Mouse (Mus musculus): Measurements from ENCODE around the gene Cdh18.

DNA sequence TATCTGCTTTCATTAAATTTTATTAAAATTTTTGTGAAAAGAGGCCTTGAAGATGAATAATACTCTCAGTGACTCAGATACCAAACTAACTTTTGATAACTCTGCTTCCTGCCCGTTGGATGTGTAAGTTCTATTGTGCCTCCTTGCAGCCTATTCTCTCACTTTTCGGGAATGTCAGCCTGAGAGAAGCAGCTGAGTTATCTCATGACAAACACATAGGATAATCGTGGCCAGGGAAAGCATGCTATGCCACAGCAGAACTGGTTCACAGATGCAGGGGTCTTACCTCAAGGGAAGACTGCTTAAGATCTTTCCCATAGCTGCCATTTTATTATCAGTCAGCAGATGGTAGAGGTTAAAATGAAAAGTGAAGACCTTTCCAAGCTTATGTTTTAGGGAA, 187.3 kb downstream of the Cdh18 start:
- TF ChIP-seq CTCF (IDR thresholded peaks at IDR 0.05; ENCODE audit: extremely low read depth, insufficient read depth, low read length) (no peak), POLR2A (IDR thresholded peaks at IDR 0.05; ENCODE audit: extremely low read depth, insufficient read depth, low read length) (no peak)

Measured in cortical plate, adult 2 months (tissue).